Mouse (Mus musculus) embryo, embryonic 11 days (tissue): ENCODE measurements around the gene Apool.

Source experiments
- DNase-seq: peaks from one replicate; pipeline ENCODE4 v3.0.0-alpha.2; 2015

Apool gene

GRCm38 (mm10) chrX:112310804-112311530 is at the start of gene Apool:
Apool (plus strand) TSS chrX:112311334.
- peak; percentile 92 for DNase-seq

GRCm38 (mm10) chrX:112273550-112273949 is 37.6 kb upstream of the Apool start:
- DNase-seq = no peak

DNA sequence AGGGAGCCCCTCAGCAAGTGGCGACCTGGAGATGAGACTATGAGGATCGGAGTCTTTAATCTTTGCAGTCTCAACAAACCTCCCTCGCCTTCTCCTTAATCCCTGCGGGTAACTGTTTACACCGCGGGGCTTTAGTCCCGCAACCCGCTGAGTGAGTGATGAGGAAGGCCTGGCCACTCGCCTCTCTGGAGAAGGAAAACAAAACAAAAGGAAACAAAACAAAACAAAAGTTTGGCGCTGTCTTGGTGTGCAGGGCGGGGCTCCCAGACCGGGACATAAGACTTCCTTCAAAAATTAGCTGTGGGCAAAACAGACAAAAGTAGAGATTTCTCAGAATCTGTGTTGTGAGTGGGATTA is 375 bp downstream of the Apool start:
- no peak for DNase-seq

- DNase-seq = peak; percentile 1
Measured at GRCm38 (mm10) chrX:112312094-112312493, 960 bp downstream of the Apool start.

DNA sequence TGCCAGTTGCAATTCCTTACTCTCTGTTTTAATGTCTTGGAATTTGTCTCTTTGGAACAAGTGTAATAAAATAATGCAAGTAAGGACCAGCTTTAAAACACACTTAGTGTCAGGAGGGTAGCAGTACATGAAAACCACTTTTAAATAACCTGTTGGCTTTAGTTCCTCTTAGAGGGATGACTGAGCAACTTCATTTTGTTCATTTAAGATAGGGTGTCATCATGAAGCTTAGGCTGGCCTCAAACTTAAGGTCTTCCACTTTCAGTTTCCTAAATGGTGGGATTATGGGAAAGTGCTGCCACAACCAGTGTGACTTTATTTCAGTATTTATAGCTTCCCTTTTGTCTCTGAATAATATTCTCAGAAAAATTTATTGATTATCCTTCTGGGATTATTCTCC is 9.1 kb downstream of the Apool start:
- DNase-seq = no peak

DNA sequence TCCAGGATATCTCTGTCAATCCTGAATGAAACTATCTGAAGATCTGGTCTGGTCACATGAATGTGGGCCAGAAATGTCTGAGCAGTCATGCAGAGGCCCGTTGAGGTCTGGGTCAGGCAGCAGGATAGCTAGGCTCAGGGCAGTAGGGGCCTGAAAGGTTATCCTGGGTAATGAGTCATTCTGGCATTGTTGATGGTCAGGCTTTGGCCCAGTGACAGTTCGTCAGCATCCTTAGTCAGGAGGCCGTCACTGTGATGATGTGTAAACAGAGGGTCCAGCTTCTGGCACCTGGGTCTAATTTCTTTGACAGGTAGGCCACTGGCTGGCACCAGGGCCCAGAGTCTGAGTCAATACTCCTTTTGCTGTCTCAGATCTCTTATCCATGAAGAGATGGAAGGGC is 28.4 kb downstream of the Apool start:
- no peak for DNase-seq

GRCm38 (mm10) chrX:112347467-112348394 is 36.6 kb downstream of the Apool start:
- DNase-seq = no peak

GRCm38 (mm10) chrX:112348395-112348791 is 37.3 kb downstream of the Apool start:
- peak; percentile 34 for DNase-seq

DNA sequence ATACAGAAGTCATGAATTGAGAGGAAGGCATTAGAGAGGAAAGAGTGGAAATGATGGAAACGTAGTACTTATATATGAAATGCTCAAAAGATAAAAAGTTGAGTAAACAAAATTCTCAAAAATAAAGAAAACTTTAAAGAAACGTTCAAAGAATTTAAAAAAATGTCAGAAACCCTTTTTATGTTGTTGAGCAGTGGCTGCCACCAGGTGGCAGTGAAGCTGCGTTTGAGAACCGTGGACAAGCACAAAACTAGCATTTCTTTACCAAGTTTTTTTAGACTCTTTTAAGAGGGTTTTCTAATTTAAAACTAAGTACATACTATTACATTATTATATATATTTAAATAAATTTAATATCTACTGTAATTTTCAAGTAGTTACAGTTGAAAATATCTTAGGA is 57.3 kb downstream of the Apool start:
- peak; percentile 4 for DNase-seq

DNA sequence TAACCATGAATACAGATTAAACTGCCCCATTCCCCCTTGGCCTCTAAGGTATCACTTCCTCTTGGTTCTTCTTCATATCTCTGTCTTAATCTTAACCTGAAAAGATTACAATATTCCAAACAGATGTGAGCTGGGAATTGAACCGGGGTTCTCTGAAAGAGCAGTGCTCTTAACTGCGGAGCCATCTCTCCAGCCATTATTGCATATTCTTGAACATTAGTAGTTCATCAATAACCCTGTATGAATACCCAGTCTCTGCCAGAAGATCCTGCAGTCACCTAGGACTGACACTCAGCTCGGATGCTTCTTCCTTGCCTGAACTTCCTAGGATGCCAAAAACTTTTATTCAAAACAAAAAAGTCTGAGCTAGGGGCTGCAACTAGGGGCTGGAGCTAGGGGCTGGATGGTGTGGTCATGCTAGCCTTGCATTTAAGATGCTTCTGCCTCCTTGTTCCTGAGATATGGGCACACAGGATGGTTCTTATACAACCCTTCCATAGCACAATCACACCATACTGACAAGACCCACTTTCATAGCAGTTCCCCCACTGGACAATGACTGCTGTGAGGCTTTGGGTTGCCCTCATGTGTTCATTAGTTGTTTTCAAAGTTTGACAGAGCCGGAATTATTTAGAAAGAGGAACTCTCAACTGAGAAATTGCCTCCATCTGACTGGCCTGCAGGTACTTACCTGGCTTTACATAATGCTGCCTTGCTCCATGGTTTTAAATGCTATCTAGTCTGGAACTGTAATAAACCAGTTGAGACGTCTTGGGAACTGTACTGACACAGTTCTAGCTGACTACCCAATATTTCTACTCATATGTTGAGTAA is 59.7 kb downstream of the Apool start:
- peak; percentile 51 for DNase-seq

GRCm38 (mm10) chrX:112406679-112407078 is 95.5 kb downstream of the Apool start, which contains the start of gene Satl1:
Satl1 (minus strand) TSS chrX:112406779.
- no peak for DNase-seq

DNA sequence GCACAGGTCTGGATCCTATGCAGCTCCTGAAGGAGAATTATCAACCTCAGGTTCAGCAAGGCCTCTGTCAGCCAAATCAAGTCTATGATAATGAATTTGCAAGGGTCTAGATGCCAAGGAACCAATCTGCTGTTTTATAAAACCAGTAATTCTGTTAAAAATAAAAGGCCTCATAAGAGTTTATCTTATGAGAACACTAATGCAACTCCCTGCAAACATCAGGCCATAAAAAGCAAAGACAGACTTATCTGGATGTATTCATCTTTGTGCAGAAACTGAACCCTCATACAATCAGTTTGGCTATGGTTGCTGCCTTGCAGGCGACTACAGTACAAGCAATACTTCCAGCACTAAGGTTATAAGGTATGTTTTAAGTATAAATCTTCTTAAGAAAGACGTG is 101.2 kb downstream of the Apool start:
- no peak for DNase-seq
